Mouse (Mus musculus): ENCODE measurements at regions not wholly inside any gene's neighbourhood (a gene's known extent, or its start where the extent isn't known, plus 50 kb on each side); places are given as distances from the start of the nearest gene placed in this dataset.

- TF ChIP-seq POLR2A (IDR thresholded peaks at IDR 0.05; ENCODE audit: low read depth, low read length) (no peak), CTCF (conservative IDR thresholded peaks at IDR 0.05; ENCODE audit: insufficient read depth, insufficient read length, low read depth, low read length) (no peak)
- Histone ChIP-seq H3K36me3 (ENCODE audit: control insufficient read depth, insufficient read depth, low read length) (no peaks in the 10 kb centered on the region), H3K27me3 (replicated peaks; ENCODE audit: control insufficient read depth, insufficient read depth, low read length) (no peaks in the 10 kb centered on the region), H3K4me1 (ENCODE audit: control insufficient read depth, insufficient read depth, low read length) (no peaks in the 10 kb centered on the region), H3K4me3 (ENCODE audit: insufficient read depth, low read depth, low read length) (no peak overlapping the region), H3K27ac (ENCODE audit: insufficient read depth, low read depth, low read length) (no peak overlapping the region)
- WGBS: 72% methylated on average over 3 of the region's 3 CpGs
- DNase-seq: no peak
Observed at GRCm38 (mm10) chr2:61109564-61109963, 146.6 kb upstream of the Rbms1 start.

- Histone ChIP-seq H3K36me3 (ENCODE audit: control insufficient read depth, insufficient read depth, low read length) (no peaks in the 10 kb centered on the region), H3K4me1 (ENCODE audit: control insufficient read depth, insufficient read depth, low read length) (no peaks in the 10 kb centered on the region), H3K27me3 (replicated peaks; ENCODE audit: control insufficient read depth, insufficient read depth, low read length) (no peaks in the 10 kb centered on the region), H3K4me3 (ENCODE audit: insufficient read depth, low read depth, low read length) (no peak overlapping the region), H3K27ac (ENCODE audit: insufficient read depth, low read depth, low read length) (no peak overlapping the region)
- WGBS: 92% methylated on average over 6 of the region's 6 CpGs
- no peak for DNase-seq
- TF ChIP-seq POLR2A (IDR thresholded peaks at IDR 0.05; ENCODE audit: low read depth, low read length) (no peak), CTCF (conservative IDR thresholded peaks at IDR 0.05; ENCODE audit: insufficient read depth, insufficient read length, low read depth, low read length) (no peak)
Observed at GRCm38 (mm10) chr2:61105169-61105568, 142.2 kb upstream of the Rbms1 start.

- Histone ChIP-seq H3K36me3 (ENCODE audit: control insufficient read depth, insufficient read depth, low read length) (no peaks in the 10 kb centered on the region), H3K27me3 (replicated peaks; ENCODE audit: control insufficient read depth, insufficient read depth, low read length) (no peaks in the 10 kb centered on the region), H3K4me3 (ENCODE audit: insufficient read depth, low read depth, low read length) (no peak overlapping the region), H3K27ac (ENCODE audit: insufficient read depth, low read depth, low read length) (no peak overlapping the region), H3K4me1 (ENCODE audit: control insufficient read depth, insufficient read depth, low read length) (no peaks in the 10 kb centered on the region)
- WGBS: 41% methylated on average over 4 of the region's 4 CpGs
- peak; percentile 12 for DNase-seq
- TF ChIP-seq CTCF (conservative IDR thresholded peaks at IDR 0.05; ENCODE audit: insufficient read depth, insufficient read length, low read depth, low read length) (no peak), POLR2A (IDR thresholded peaks at IDR 0.05; ENCODE audit: low read depth, low read length) (no peak)
Observed at GRCm38 (mm10) chr2:61100854-61101253, 137.9 kb upstream of the Rbms1 start.

GRCm38 (mm10) chr2:61088501-61088900 is 125.5 kb upstream of the Rbms1 start:
- H3K36me3 ChIP-seq (ENCODE audit: control insufficient read depth, insufficient read depth, low read length): no peaks in the 10 kb centered on the region
- no peak overlapping the region for H3K27ac ChIP-seq (ENCODE audit: insufficient read depth, low read depth, low read length)
- H3K4me1 ChIP-seq (ENCODE audit: control insufficient read depth, insufficient read depth, low read length): no peaks in the 10 kb centered on the region
- no peaks in the 10 kb centered on the region for H3K27me3 ChIP-seq (replicated peaks; ENCODE audit: control insufficient read depth, insufficient read depth, low read length)
- no peak overlapping the region for H3K4me3 ChIP-seq (ENCODE audit: insufficient read depth, low read depth, low read length)
- no peak for TF ChIP-seq CTCF (conservative IDR thresholded peaks at IDR 0.05; ENCODE audit: insufficient read depth, insufficient read length, low read depth, low read length)
- no peak for TF ChIP-seq POLR2A (IDR thresholded peaks at IDR 0.05; ENCODE audit: low read depth, low read length)
- DNase-seq: no peak

- H3K36me3 ChIP-seq (ENCODE audit: control insufficient read depth, insufficient read depth, low read length): no peaks in the 10 kb centered on the region
- no peaks in the 10 kb centered on the region for H3K4me1 ChIP-seq (ENCODE audit: control insufficient read depth, insufficient read depth, low read length)
- H3K27ac ChIP-seq (ENCODE audit: insufficient read depth, low read depth, low read length): no peak overlapping the region
- DNase-seq: no peak
- no peak for TF ChIP-seq POLR2A (IDR thresholded peaks at IDR 0.05; ENCODE audit: low read depth, low read length)
- TF ChIP-seq CTCF (conservative IDR thresholded peaks at IDR 0.05; ENCODE audit: insufficient read depth, insufficient read length, low read depth, low read length): no peak
- 76% methylated on average over 3 of the region's 3 CpGs for WGBS
- no peaks in the 10 kb centered on the region for H3K27me3 ChIP-seq (replicated peaks; ENCODE audit: control insufficient read depth, insufficient read depth, low read length)
- no peak overlapping the region for H3K4me3 ChIP-seq (ENCODE audit: insufficient read depth, low read depth, low read length)
Observed at GRCm38 (mm10) chr2:61084835-61085234, 121.8 kb upstream of the Rbms1 start.

- Histone ChIP-seq H3K27me3 (replicated peaks; ENCODE audit: control insufficient read depth, insufficient read depth, low read length) (no peaks in the 10 kb centered on the region), H3K27ac (ENCODE audit: insufficient read depth, low read depth, low read length) (no peak overlapping the region), H3K36me3 (ENCODE audit: control insufficient read depth, insufficient read depth, low read length) (no peaks in the 10 kb centered on the region), H3K4me3 (ENCODE audit: insufficient read depth, low read depth, low read length) (no peak overlapping the region), H3K4me1 (ENCODE audit: control insufficient read depth, insufficient read depth, low read length) (no peaks in the 10 kb centered on the region)
- 98% methylated on average over 1 of the region's 1 CpGs for WGBS
- TF ChIP-seq CTCF (conservative IDR thresholded peaks at IDR 0.05; ENCODE audit: insufficient read depth, insufficient read length, low read depth, low read length): no peak
- TF ChIP-seq POLR2A (IDR thresholded peaks at IDR 0.05; ENCODE audit: low read depth, low read length): no peak
- no peak for DNase-seq
Observed at GRCm38 (mm10) chr2:61083100-61083499, 120.1 kb upstream of the Rbms1 start.

GRCm38 (mm10) chr2:61082640-61083039 is 119.6 kb upstream of the Rbms1 start:
- Histone ChIP-seq H3K27me3 (replicated peaks; ENCODE audit: control insufficient read depth, insufficient read depth, low read length) (no peaks in the 10 kb centered on the region), H3K27ac (ENCODE audit: insufficient read depth, low read depth, low read length) (no peak overlapping the region), H3K4me3 (ENCODE audit: insufficient read depth, low read depth, low read length) (no peak overlapping the region), H3K36me3 (ENCODE audit: control insufficient read depth, insufficient read depth, low read length) (no peaks in the 10 kb centered on the region), H3K4me1 (ENCODE audit: control insufficient read depth, insufficient read depth, low read length) (no peaks in the 10 kb centered on the region)
- DNase-seq: no peak
- TF ChIP-seq CTCF (conservative IDR thresholded peaks at IDR 0.05; ENCODE audit: insufficient read depth, insufficient read length, low read depth, low read length) (no peak), POLR2A (IDR thresholded peaks at IDR 0.05; ENCODE audit: low read depth, low read length) (no peak)

GRCm38 (mm10) chr2:61080006-61080405 is 117.0 kb upstream of the Rbms1 start:
- Histone ChIP-seq H3K4me3 (ENCODE audit: insufficient read depth, low read depth, low read length) (no peak overlapping the region), H3K4me1 (ENCODE audit: control insufficient read depth, insufficient read depth, low read length) (no peaks in the 10 kb centered on the region), H3K27me3 (replicated peaks; ENCODE audit: control insufficient read depth, insufficient read depth, low read length) (no peaks in the 10 kb centered on the region), H3K36me3 (ENCODE audit: control insufficient read depth, insufficient read depth, low read length) (no peaks in the 10 kb centered on the region), H3K27ac (ENCODE audit: insufficient read depth, low read depth, low read length) (no peak overlapping the region)
- no peak for TF ChIP-seq CTCF (conservative IDR thresholded peaks at IDR 0.05; ENCODE audit: insufficient read depth, insufficient read length, low read depth, low read length)
- TF ChIP-seq POLR2A (IDR thresholded peaks at IDR 0.05; ENCODE audit: low read depth, low read length): no peak
- DNase-seq: no peak
- WGBS: 43% methylated on average over 4 of the region's 4 CpGs

All from kidney, adult 2 months (tissue).